Mouse (Mus musculus) ES-E14 (cell line): ENCODE measurements at regions not wholly inside any gene's neighbourhood (a gene's known extent, or its start where the extent isn't known, plus 50 kb on each side); places are given as distances from the start of the nearest gene placed in this dataset.

ENCODE experiments used
- CHD2 ChIP-seq: IDR thresholded peaks from 2 replicates; pipeline ENCODE4 v1.6.1; 2014; ENCODE audit warnings: mild to moderate bottlenecking, low read depth, low read length, inconsistent platforms
- HCFC1 ChIP-seq: IDR thresholded peaks from 2 replicates; pipeline ENCODE4 v1.6.1; 2012; ENCODE audit warnings: low read length, inconsistent platforms, borderline replicate concordance; ENCODE audit not compliant: insufficient read depth
- MAFK ChIP-seq: IDR thresholded peaks from 2 replicates; pipeline ENCODE4 v1.6.1; 2014; ENCODE audit warnings: mild to moderate bottlenecking, low read depth, low read length, inconsistent platforms; ENCODE audit not compliant: insufficient read depth
- ZNF384 ChIP-seq: IDR thresholded peaks from 2 replicates; pipeline ENCODE4 v1.6.1; 2012; ENCODE audit warnings: low read depth, low read length, inconsistent platforms

DNA sequence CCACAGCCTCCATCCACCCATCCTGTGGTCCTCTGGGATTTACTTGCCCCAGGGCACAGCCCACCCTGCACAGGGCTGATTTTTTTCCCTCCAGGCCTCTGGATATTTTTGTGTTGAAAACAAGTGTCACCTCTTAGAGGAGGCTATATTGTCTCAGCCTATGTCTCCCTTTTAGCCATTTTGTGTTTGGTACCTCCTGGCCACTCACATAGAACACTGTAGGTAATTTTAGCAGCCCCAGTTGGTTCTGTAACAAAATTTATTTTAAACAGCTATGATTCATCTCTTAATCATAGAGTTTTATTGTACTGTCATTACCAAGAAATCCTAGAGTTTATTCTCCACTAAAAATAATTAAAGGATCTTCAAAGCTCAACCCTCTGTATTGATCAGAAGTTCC lies 100.8 kb downstream of the Ets2 start:
- TF ChIP-seq HCFC1, result no peak
- no peak for TF ChIP-seq MAFK
- no peak for TF ChIP-seq ZNF384
- no peak for TF ChIP-seq CHD2
